Mouse (Mus musculus): ENCODE data around the gene Gemin5.

GRCm38 (mm10) chr11:58210321-58210886 is 42.1 kb upstream of the Gemin5 start:
- TF ChIP-seq CTCF (IDR thresholded peaks at IDR 0.05; ENCODE audit: borderline replicate concordance, extremely low read depth, insufficient read depth, insufficient read length), result no peak
- no peak for TF ChIP-seq POLR2A (IDR thresholded peaks at IDR 0.05; ENCODE audit: borderline replicate concordance, extremely low read depth, insufficient read depth, insufficient read length, poor library complexity, severe bottlenecking)

All from brain, embryonic 14.5 days (tissue).